Mouse (Mus musculus) lung, postnatal 0 days (tissue): ENCODE results near the gene Mdga1. TPM values are rescaled to one million over a fixed set of nuclear protein-coding genes. Genes with fewer than 3 reads are reported as not detected.
A peak's percentile ranks its signal among the peaks of the same experiment; 100 is the strongest.

Experiments
- ATAC-seq: fragments of 200-750 bp; cut with Nextera tagmentation; 2 replicates; pipeline ENCODE4 v1.8.0; 2017; ENCODE audit warnings: moderate library complexity
- DNase-seq: peaks from one replicate; pipeline ENCODE4 v3.0.0-alpha.2; 2016; ENCODE audit warnings: low spot score
- H3K27ac ChIP-seq: fragments of 300-500 bp; sonication (generic); 2 replicates; pipeline ENCODE4 v1.5.1; 2014; ENCODE audit warnings: antibody characterized with exemption, mild to moderate bottlenecking, low read length, mixed read lengths
- H3K27me3 ChIP-seq: fragments of 300-500 bp; sonication (generic); replicated peaks from 2 replicates; pipeline ENCODE4 v1.6.1; 2014; ENCODE audit warnings: low read length, mixed read lengths; ENCODE audit not compliant: insufficient read depth
- H3K36me3 ChIP-seq: fragments of 300-500 bp; sonication (generic); 2 replicates; pipeline ENCODE4 v1.6.1; 2014; ENCODE audit warnings: low read length, mixed read lengths; ENCODE audit not compliant: insufficient read depth
- H3K4me1 ChIP-seq: fragments of 300-500 bp; sonication (generic); 2 replicates; pipeline ENCODE4 v1.6.1; 2014; ENCODE audit warnings: antibody characterized with exemption, low read depth, low read length, mixed read lengths; ENCODE audit not compliant: insufficient read depth
- H3K4me2 ChIP-seq: fragments of 300-500 bp; sonication (generic); replicated peaks from 2 replicates; pipeline ENCODE4 v1.6.1; 2014; ENCODE audit warnings: low read depth, mild to moderate bottlenecking, low read length, moderate library complexity, mixed read lengths
- H3K4me3 ChIP-seq: fragments of 300-500 bp; sonication (generic); 2 replicates; pipeline ENCODE4 v1.5.1; 2014; ENCODE audit warnings: low read depth, low read length
- H3K9ac ChIP-seq: fragments of 300-500 bp; sonication (generic); replicated peaks from 2 replicates; pipeline ENCODE4 v1.6.1; 2014; ENCODE audit warnings: low read depth, mild to moderate bottlenecking
- H3K9me3 ChIP-seq: fragments of 300-500 bp; sonication (generic); 2 replicates; pipeline ENCODE4 v1.6.1; 2016; ENCODE audit warnings: low read length, mixed read lengths
- CTCF ChIP-seq: IDR thresholded peaks from 2 replicates; pipeline ENCODE4 v1.5.1; 2016; ENCODE audit warnings: antibody characterized with exemption, mild to moderate bottlenecking
- EP300 ChIP-seq: IDR thresholded peaks from 2 replicates; pipeline ENCODE4 v1.6.1; 2016; ENCODE audit warnings: antibody characterized with exemption, mild to moderate bottlenecking, control low read depth
- WGBS: fragments of 180-500 bp; shearing (Covaris S2); extraction: QIAGEN DNeasy Blood & Tissue Kit; methylation state at CpG from one replicate; pipeline ENCODE4 v1.1.7; 2014; 5-methylcytosine and 5-hydroxymethylcytosine counted together
- polyA plus RNA-seq: library from polyadenylated mRNA; unstranded; fragments of >200 nt; fragmentation: Nextera tagmentation; extraction: Ambion mirVana; gene quantifications from 2 replicates; pipeline ENCODE4 v1.2.1, GENCODE M21; 2015

The Mdga1 gene
- polyA plus RNA-seq, 1 experiment from 2014 or later, result 3.2 TPM

DNA sequence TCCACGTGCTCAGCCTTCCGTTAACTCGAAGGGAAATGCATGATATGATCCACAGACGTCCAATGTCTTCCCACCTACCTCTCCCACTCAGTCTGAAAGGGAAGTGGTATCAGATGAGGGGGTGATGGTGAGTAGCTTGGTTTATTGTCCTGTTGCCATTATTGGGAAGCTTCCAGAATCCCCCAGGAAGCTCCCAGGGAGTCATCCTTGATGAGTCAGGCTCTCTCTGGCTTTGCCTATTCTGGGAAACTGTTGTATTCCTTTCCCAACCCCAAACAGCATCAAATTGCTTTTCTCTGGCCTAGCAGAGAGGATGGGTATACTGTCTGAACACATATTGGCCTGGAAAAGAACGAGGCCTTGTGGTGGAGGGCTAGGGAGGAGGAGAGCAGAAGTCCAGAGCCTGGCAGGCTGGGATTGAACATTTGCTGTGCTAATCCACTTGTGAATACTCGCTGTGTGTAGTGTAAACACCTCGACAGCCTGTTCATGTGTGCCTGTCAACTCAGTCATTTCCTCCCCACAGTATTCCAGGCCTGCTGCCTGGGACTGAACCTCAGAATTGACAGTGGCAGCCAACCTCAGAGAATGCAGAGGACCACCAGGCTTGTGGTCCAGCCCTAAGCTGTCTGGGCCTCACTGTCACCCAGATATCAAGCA is 79.3 kb downstream of the Mdga1 start:
- no peak overlapping the region for H3K4me3 ChIP-seq
- no peak for DNase-seq
- WGBS, result 57% methylated on average over 7 of the region's 7 CpGs
- H3K4me2 ChIP-seq, result no peak overlapping the region
- peaks cover 24% of the 10 kb centered on the region; the same call in 1 of the 2 replicates for H3K27me3 ChIP-seq
- H3K4me1 ChIP-seq, result peaks cover 13% of the 10 kb centered on the region
- no peaks in the 10 kb centered on the region for H3K36me3 ChIP-seq
- H3K9me3 ChIP-seq, result no peaks in the 10 kb centered on the region
- H3K27ac ChIP-seq, result no peak overlapping the region
- no peak for ATAC-seq
- H3K9ac ChIP-seq, result no peak overlapping the region
- TF ChIP-seq EP300 (no peak), CTCF (no peak)

DNA sequence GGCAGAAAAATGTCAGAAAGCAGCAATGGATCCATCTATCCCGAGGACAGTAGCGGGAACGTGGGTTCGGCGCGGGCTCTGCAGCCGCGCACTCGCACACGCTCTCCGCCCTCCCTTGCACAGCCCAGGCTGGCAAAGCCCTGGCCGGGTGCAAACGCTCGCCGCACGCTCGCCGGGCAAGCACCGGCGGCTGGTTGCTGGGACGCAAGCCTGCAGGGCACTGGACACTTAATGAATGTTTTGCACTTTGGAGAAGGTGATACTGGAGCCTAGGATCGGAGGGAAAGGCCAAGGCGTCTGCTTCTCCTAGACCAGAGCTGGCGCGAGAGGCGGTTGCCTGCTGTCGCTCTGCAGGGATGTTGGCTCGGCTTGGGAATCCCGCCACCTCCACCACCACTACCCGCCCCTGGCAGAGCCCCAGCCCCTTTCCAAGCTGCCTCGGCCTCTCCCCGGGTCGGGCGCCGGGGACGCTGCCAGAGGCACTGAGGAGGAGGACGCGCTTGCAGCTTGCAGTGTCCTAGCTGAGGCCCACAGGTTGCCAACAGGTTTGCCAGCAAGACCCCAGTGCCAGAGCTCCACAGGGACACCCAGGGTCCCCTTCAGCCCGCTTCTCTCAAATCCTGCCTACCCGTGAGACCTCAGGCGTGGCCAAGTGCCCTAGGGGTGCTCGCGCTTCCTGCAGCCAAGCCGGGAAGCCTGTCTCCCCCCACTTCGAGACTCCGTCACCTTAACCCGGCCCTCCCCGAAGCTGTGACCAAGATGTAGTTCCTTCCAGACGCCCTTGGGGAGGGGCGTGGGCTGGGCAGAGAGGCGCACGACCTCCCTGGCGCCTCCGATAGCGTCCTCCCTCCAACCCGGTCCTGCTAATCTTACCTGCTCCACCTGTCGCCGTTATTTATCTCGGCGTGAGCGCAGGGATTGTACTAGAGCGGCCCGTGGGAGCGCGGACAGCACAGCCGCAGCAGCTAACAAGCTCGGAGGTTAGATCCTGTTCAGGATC is 80.6 kb downstream of the Mdga1 start:
- H3K9me3 ChIP-seq, result no peaks in the 10 kb centered on the region
- DNase-seq, result peak; percentile 39
- H3K36me3 ChIP-seq, result no peaks in the 10 kb centered on the region
- peaks cover 24% of the 10 kb centered on the region; the same call in 1 of the 2 replicates for H3K27me3 ChIP-seq
- WGBS, result 1% methylated on average over 61 of the region's 67 CpGs
- no peak overlapping the region for H3K9ac ChIP-seq
- no peak overlapping the region for H3K27ac ChIP-seq
- peaks cover 13% of the 10 kb centered on the region for H3K4me1 ChIP-seq
- peak overlapping the region; percentile 56 for H3K4me3 ChIP-seq
- peak; percentile 20; the same call in 1 of the 2 replicates for ATAC-seq
- TF ChIP-seq CTCF, result no peak
- no peak for TF ChIP-seq EP300
- H3K4me2 ChIP-seq, result peak overlapping the region; percentile 97

DNA sequence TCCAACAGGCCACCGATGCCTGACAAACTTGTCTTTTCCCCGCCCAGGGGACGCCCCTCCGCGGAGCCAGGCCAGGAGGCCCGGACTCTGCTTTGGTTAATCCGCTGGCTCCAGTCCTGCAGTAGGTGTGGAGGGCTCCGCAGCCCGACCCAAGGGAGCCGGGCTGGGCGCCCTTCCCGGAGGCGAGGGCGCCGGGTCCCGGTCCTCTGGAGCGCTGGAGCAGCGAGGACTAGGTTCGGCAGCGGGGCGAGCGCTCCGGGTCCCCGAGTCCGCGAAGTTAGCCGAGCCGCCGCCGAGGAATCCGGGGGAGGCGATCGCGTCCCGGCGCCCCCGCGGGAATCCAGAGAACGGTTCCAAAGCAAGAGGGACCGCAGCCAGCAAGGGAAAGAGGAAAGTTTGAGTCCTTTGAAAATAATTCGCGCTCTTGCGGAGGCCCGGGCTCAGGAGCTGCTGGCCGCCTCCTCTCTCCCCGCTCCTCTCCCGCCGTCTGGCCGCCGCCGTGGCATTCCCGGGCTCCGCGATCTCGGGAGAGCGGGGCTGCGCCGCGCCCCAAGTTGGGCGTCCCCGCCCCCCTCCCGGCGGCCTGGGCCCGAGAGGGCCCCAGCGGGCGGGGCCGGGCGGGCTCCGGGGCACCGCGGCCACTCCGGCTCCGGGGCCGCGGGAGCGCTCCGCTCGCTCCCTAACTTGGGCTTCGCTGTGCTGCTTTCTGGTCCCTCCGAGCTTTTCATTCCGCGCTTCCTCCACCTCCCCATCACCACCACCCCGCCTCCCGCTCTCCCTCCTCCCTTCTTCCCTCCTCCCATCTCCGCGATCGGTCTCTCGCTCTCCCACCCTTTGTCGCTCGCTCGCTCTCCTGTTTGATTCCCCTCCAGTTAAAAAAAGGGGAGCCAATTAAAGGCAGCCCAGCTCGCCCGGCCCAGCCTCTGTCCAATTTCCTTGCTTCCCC is 81.7 kb downstream of the Mdga1 start:
- ATAC-seq (peak; percentile 39), DNase-seq (peak; percentile 50)
- 1% methylated on average over 55 of the region's 93 CpGs for whole genome bisulfite sequencing
- peaks cover 13% of the 10 kb centered on the region for H3K4me1 ChIP-seq
- peak overlapping the region; percentile 97 for H3K4me2 ChIP-seq
- H3K9ac ChIP-seq, result peak overlapping the region; percentile 8; the same call in 1 of the 2 replicates
- peaks cover 29% of the 10 kb centered on the region; the same call in 1 of the 2 replicates for H3K27me3 ChIP-seq
- no peak for TF ChIP-seq CTCF
- TF ChIP-seq EP300, result no peak
- H3K27ac ChIP-seq, result no peak overlapping the region
- H3K36me3 ChIP-seq, result no peaks in the 10 kb centered on the region
- peak overlapping the region; percentile 56 for H3K4me3 ChIP-seq
- H3K9me3 ChIP-seq, result no peaks in the 10 kb centered on the region

DNA sequence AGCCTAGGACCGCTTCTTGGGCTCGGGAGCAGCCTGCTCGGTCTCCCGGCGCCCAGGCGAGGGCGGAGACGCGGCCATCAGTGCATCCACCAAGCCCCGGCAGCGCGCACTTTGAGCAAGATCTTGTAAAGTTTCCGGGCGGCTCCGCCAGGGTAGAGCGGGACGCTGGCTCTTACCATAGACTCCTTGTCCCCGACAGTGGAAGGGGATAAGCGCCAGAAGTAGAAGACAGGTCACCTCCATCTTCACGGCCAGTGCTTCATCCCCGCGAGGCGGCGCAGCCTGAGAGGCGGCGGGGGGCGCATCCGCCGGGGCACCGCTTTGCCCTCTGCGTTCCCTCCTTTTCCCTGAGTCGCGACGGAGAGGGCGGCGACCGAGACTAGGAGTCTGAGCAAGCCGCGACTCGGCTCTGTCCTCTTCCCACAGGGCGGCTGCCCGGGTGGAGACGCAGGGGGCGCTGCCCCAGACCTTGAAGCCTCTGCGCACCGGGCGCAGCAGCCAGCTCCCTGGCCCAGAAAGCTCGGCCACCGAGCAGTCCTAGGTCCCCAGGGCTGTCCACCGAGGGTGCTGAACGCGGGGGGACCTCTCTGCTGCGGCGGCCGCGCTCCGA is 82.5 kb downstream of the Mdga1 start:
- no peaks in the 10 kb centered on the region for H3K36me3 ChIP-seq
- peak overlapping the region; percentile 56 for H3K4me3 ChIP-seq
- peak overlapping the region; percentile 97 for H3K4me2 ChIP-seq
- H3K9ac ChIP-seq, result 0 out of 2 replicates have a peak overlapping the region, but pooled peaks have one; percentile 8
- DNase-seq (peak; percentile 50), ATAC-seq (peak; percentile 55)
- peaks cover 13% of the 10 kb centered on the region for H3K4me1 ChIP-seq
- H3K9me3 ChIP-seq, result no peaks in the 10 kb centered on the region
- H3K27ac ChIP-seq, result 0 out of 2 replicates have a peak overlapping the region, but pooled peaks have one; percentile 2
- peaks cover 31% of the 10 kb centered on the region; the same call in 1 of the 2 replicates for H3K27me3 ChIP-seq
- TF ChIP-seq EP300 (no peak), CTCF (peak; percentile 54)
- 1% methylated on average over 50 of the region's 57 CpGs for WGBS

DNA sequence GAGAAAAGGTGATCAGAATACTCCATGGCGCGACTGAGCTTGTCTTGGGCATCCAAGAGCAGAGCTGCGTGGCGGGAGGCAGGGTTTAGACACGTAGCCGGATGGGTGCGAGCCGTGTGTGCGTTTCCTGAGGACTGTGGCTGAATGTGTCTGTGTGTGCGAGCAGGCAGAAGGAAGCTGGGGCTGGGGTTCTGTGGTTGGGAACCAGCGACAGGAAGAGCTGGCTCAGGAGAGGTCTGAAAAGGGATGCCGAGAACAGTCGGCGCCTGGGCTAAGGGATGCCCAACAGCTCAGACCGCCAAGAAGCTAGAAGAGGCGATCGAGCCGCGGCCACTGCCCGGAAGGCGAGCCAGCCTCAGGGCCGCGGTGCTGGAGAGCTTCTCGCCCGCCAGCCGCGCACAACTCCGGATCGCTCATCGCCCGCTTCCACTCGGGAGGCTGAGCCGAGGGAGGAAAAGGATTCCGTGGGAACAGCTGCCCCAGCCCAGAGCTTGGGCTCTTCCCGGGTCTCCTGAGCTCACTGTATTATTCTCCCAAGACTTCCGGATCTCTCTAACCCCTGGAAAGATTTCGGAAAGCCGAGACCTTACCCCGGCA is 83.1 kb downstream of the Mdga1 start:
- under 1% methylated on average over 39 of the region's 39 CpGs for WGBS
- DNase-seq, result no peak
- H3K27ac ChIP-seq, result no peak overlapping the region

More for the DNA sequence above, 83.1 kb downstream of the Mdga1 start:
- TF ChIP-seq CTCF (no peak), EP300 (no peak)
- Histone ChIP-seq H3K9ac (no peak overlapping the region), H3K4me2 (peak overlapping the region; percentile 97), H3K27me3 (peaks cover 31% of the 10 kb centered on the region; the same call in 1 of the 2 replicates), H3K36me3 (no peaks in the 10 kb centered on the region), H3K4me3 (peak overlapping the region; percentile 56), H3K4me1 (peaks cover 13% of the 10 kb centered on the region), H3K9me3 (no peaks in the 10 kb centered on the region)
- no peak for ATAC-seq
